Mouse (Mus musculus) liver, postnatal 0 days (tissue): Measurements from ENCODE around the gene Pola2. TPM values are rescaled to one million over a fixed set of nuclear protein-coding genes. Genes with fewer than 3 reads are reported as not detected.
A peak's percentile ranks its signal among the peaks of the same experiment; 100 is the strongest.

ENCODE experiments used
- ATAC-seq: fragments of 200-750 bp; cut with Nextera tagmentation; 2 replicates; pipeline ENCODE4 v1.8.0; 2017; ENCODE audit warnings: mild to moderate bottlenecking, moderate library complexity
- DNase-seq: peaks from one replicate; pipeline ENCODE4 v3.0.0-alpha.2; 2016
- H3K27ac ChIP-seq: fragments of 300-500 bp; sonication (generic); 2 replicates; pipeline ENCODE4 v1.5.1; 2014; ENCODE audit warnings: antibody characterized with exemption, moderate library complexity, mild to moderate bottlenecking, low read depth
- H3K27me3 ChIP-seq: fragments of 300-500 bp; sonication (generic); 2 replicates; pipeline ENCODE4 v1.6.1; 2014; ENCODE audit warnings: low read length, control low read depth, mixed read lengths; ENCODE audit not compliant: insufficient read depth
- H3K36me3 ChIP-seq: fragments of 300-500 bp; sonication (generic); replicated peaks from 2 replicates; pipeline ENCODE4 v1.6.1; 2014; ENCODE audit warnings: mild to moderate bottlenecking, control low read depth, low read length, moderate library complexity, mixed read lengths; ENCODE audit not compliant: insufficient read depth
- H3K4me1 ChIP-seq: fragments of 300-500 bp; sonication (generic); 2 replicates; pipeline ENCODE4 v1.6.1; 2014; ENCODE audit warnings: antibody characterized with exemption, mild to moderate bottlenecking, control low read depth; ENCODE audit not compliant: insufficient read depth
- H3K4me2 ChIP-seq: fragments of 300-500 bp; sonication (generic); 2 replicates; pipeline ENCODE4 v1.6.1; 2014; ENCODE audit warnings: low read depth, mild to moderate bottlenecking, low read length, moderate library complexity, mixed read lengths
- H3K4me3 ChIP-seq: fragments of 300-500 bp; sonication (generic); 2 replicates; pipeline ENCODE4 v1.5.1; 2014; ENCODE audit warnings: low read depth, low read length
- H3K9ac ChIP-seq: fragments of 300-500 bp; sonication (generic); replicated peaks from 2 replicates; pipeline ENCODE4 v1.6.1; 2014; ENCODE audit warnings: mild to moderate bottlenecking, moderate library complexity
- H3K9me3 ChIP-seq: fragments of 300-500 bp; sonication (generic); 2 replicates; pipeline ENCODE4 v1.6.1; 2016; ENCODE audit warnings: mild to moderate bottlenecking, control low read depth, low read length, mixed read lengths
- CTCF ChIP-seq: sonication (generic); IDR thresholded peaks from 2 replicates; pipeline ENCODE4 v1.5.1; 2016; ENCODE audit warnings: antibody characterized with exemption, low read depth
- EP300 ChIP-seq: IDR thresholded peaks from 2 replicates; pipeline ENCODE4 v1.6.1; 2016; ENCODE audit warnings: antibody characterized with exemption, low read depth, mild to moderate bottlenecking
- WGBS: fragments of 180-500 bp; shearing (Covaris S2); extraction: QIAGEN DNeasy Blood & Tissue Kit; methylation state at CpG from one replicate; pipeline ENCODE4 v1.1.7; 2014; ENCODE audit not compliant: insufficient replicate concordance; 5-methylcytosine and 5-hydroxymethylcytosine counted together
- polyA plus RNA-seq: library from polyadenylated mRNA; unstranded; fragments of >200 nt; fragmentation: Nextera tagmentation; extraction: Ambion mirVana; gene quantifications from 2 replicates; pipeline ENCODE4 v1.2.1, GENCODE M21; 2015

The Pola2 gene
- polyA plus RNA-seq, 1 experiment from 2014 or later = 21.5 TPM

DNA sequence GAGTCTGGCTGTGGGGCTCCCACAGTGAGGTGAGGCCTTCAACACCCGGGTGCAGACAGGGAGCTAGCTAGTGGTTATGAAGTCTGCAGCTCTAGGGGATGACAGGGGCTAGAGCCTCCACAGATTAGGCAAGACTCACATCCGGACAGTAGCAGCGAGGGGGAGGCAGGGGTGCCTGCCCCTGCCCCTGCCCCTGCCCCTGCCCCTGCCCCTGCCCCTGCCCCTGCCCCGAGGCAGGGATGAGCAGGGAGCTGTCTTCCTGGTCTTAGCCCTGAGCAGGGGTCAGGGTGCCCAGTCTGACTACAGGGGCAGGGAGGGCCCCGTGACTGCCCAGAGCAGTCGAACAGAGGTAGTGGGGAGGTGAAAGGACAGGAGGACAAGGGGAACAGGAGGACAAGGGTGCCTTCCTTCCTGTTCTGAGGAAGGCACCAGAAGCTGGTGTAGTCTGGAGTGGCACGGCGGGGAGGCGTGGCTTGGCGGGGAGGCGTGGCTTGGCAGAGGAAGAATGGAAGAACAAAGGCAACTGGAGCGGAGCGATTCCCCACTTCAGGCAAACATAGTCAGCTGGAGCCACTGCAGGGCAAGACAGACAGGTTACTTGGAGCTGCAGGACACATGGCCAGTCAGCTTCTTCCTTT lies 24.9 kb upstream of the Pola2 start:
- no peaks in the 10 kb centered on the region for H3K9me3 ChIP-seq
- TF ChIP-seq CTCF (no peak), EP300 (no peak)
- H3K27ac ChIP-seq = peak overlapping the region; percentile 76
- peak overlapping the region; percentile 57 for H3K9ac ChIP-seq
- H3K36me3 ChIP-seq = peaks cover 29% of the 10 kb centered on the region; the same call in 1 of the 2 replicates
- ATAC-seq (peak; percentile 69), DNase-seq (peak; percentile 88)
- H3K4me2 ChIP-seq = peak overlapping the region; percentile 56
- H3K4me1 ChIP-seq = peaks cover 19% of the 10 kb centered on the region
- H3K27me3 ChIP-seq = no peaks in the 10 kb centered on the region
- 4% methylated on average over 13 of the region's 13 CpGs for WGBS
- H3K4me3 ChIP-seq = no peak overlapping the region

GRCm38 (mm10) chr19:5988027-5988814 lies 24.2 kb upstream of the Pola2 start:
- H3K36me3 ChIP-seq = peaks cover 22% of the 10 kb centered on the region; the same call in 1 of the 2 replicates
- WGBS = 41% methylated on average over 5 of the region's 5 CpGs
- no peaks in the 10 kb centered on the region for H3K27me3 ChIP-seq
- H3K4me2 ChIP-seq = no peak overlapping the region
- ATAC-seq (no peak), DNase-seq (no peak)
- peaks cover 19% of the 10 kb centered on the region for H3K4me1 ChIP-seq
- peak overlapping the region; percentile 76 for H3K27ac ChIP-seq
- peak overlapping the region; percentile 57; the same call in 1 of the 2 replicates for H3K9ac ChIP-seq
- no peaks in the 10 kb centered on the region for H3K9me3 ChIP-seq
- no peak overlapping the region for H3K4me3 ChIP-seq
- TF ChIP-seq EP300 (no peak), CTCF (no peak)

- Histone ChIP-seq H3K4me2 (no peak within 1 kb of the TSS), H3K4me1 (peaks cover 19% of the 10 kb centered on the region), H3K27me3 (no peaks in the 10 kb centered on the region), H3K36me3 (0 out of 2 replicates have a peak, but pooled peaks cover 12% of the 10 kb centered on the region), H3K9me3 (no peaks in the 10 kb centered on the region), H3K4me3 (no peak within 1 kb of the TSS), H3K27ac (no peak within 1 kb of the TSS), H3K9ac (no peak within 1 kb of the TSS)
- ATAC-seq = no peak
- TF ChIP-seq EP300 (no peak), CTCF (no peak)
- WGBS = 77% methylated on average over 4 of the region's 4 CpGs
- DNase-seq = no peak
Measured at GRCm38 (mm10) chr19:5986043-5986442, 22.0 kb upstream of the Pola2 start, which contains the start of gene Slc22a20. Slc22a20 (minus strand) TSS chr19:5986143.

GRCm38 (mm10) chr19:5980477-5980876 lies 16.5 kb upstream of the Pola2 start:
- ATAC-seq (no peak), DNase-seq (no peak)
- 62% methylated on average over 9 of the region's 9 CpGs for WGBS
- H3K4me1 ChIP-seq = no peaks in the 10 kb centered on the region; the same call in 1 of the 2 replicates
- no peak for TF ChIP-seq CTCF
- TF ChIP-seq EP300 = no peak
- H3K27me3 ChIP-seq = no peaks in the 10 kb centered on the region
- no peak overlapping the region for H3K27ac ChIP-seq
- H3K9ac ChIP-seq = no peak overlapping the region
- no peak overlapping the region for H3K4me2 ChIP-seq
- no peaks in the 10 kb centered on the region for H3K9me3 ChIP-seq
- H3K36me3 ChIP-seq = no peaks in the 10 kb centered on the region
- H3K4me3 ChIP-seq = no peak overlapping the region

- ATAC-seq = no peak
- DNase-seq = no peak
- no peak overlapping the region for H3K27ac ChIP-seq
- WGBS = 83% methylated on average over 3 of the region's 3 CpGs
- H3K36me3 ChIP-seq = no peaks in the 10 kb centered on the region
- no peak overlapping the region for H3K4me3 ChIP-seq
- no peak overlapping the region for H3K4me2 ChIP-seq
- H3K9ac ChIP-seq = no peak overlapping the region
- H3K27me3 ChIP-seq = no peaks in the 10 kb centered on the region
- no peaks in the 10 kb centered on the region for H3K9me3 ChIP-seq
- no peak for TF ChIP-seq CTCF
- TF ChIP-seq EP300 = no peak
- H3K4me1 ChIP-seq = no peaks in the 10 kb centered on the region
Measured at GRCm38 (mm10) chr19:5977717-5978116, 13.7 kb upstream of the Pola2 start.

DNA sequence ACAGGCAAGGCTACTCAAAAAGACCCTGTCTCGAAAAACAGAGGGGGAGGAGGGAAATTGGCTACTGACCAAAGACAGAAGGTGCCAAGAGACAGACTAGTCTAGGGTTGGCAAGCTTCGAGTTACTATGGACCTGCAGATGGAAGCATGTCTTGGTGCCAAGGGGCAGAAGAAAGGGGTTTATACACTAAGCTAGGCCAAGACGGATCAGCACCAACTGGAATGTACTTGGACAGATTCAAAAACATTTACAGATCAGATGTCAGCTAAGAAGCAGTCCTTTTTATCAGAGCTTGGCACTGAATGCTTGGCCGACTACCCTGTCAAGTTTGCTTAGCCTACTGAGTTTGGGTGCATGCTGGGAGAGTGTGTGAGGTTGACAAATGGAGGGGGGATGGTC lies 11.7 kb upstream of the Pola2 start:
- ATAC-seq (no peak), DNase-seq (no peak)
- H3K9me3 ChIP-seq = no peaks in the 10 kb centered on the region
- WGBS = 80% methylated on average over 4 of the region's 4 CpGs
- no peak overlapping the region for H3K4me3 ChIP-seq
- no peaks in the 10 kb centered on the region for H3K4me1 ChIP-seq
- TF ChIP-seq CTCF = no peak
- no peak for TF ChIP-seq EP300
- H3K9ac ChIP-seq = no peak overlapping the region
- H3K27me3 ChIP-seq = no peaks in the 10 kb centered on the region
- H3K27ac ChIP-seq = no peak overlapping the region
- no peaks in the 10 kb centered on the region for H3K36me3 ChIP-seq
- H3K4me2 ChIP-seq = no peak overlapping the region
